Mouse (Mus musculus) gastrocnemius, adult 2 months (tissue): ENCODE data around the gene Procr. TPM values are rescaled to one million over a fixed set of nuclear protein-coding genes. Genes with fewer than 3 reads are reported as not detected.
"Not testable (repeated sequence)": the region's sequence is repeated elsewhere in the genome, so short reads cannot be mapped to it uniquely, and the experiment has no call there.

Experiments
- DNase-seq: peaks from one replicate; pipeline ENCODE4 v3.0.0; 2022
- H3K27ac ChIP-seq: fragments of 200-600 bp; 2 replicates; pipeline ENCODE4 v1.8.1; 2022; ENCODE audit warnings: mild to moderate bottlenecking
- H3K4me3 ChIP-seq: fragments of 200-600 bp; 2 replicates; pipeline ENCODE4 v1.8.1; 2022; ENCODE audit warnings: mild to moderate bottlenecking, moderate library complexity
- CTCF ChIP-seq: fragments of 200-600 bp; IDR thresholded peaks from 2 replicates; pipeline ENCODE4 v1.8.1; 2022; ENCODE audit warnings: antibody characterized with exemption, mild to moderate bottlenecking, moderate library complexity
- intact Hi-C: fragments of 180-260 bp; cut with DNase I; formaldehyde crosslinking; loops from one replicate; pipeline ENCODE4 v1.15.1; 2025
- total RNA-seq, 2 experiments: library from RNA; stranded (reverse); gene quantifications; 2 replicates each; pipeline ENCODE4 v1.2.3; 2021

The Procr gene
- total RNA-seq, 2 experiments from 2014 or later, result 9.9 to 21.3 TPM

DNA sequence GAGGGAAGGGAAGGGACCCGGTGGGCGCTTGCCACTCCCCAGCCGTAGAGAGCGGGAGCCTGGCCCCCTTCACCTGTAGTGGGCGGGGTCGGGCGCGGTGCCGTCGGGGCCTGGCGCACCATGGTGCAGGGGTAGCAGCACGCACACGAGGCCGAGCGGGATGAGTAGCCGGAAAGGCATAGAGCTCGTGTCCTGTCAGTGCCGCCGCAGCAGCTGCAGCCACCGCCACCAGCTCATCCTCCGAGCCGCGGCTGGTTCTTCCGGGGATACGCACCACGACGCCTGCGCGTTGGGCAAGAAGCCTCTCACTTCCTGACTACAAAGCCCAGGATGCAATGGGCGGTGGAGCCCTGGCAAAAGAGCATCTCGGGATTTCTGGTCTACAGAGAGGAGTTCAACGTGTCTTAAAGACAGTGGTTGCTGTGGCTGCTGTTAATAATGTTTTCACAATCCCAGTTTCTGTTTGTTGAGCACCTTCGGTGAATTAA, 21.7 kb upstream of the Procr start, which contains the start of gene Edem2:
TSS of gene Edem2 (minus strand) at position 318 of the 488 bp plus-strand sequence.
- peak within 1 kb of the TSS; percentile 86 for H3K27ac ChIP-seq
- no peak for TF ChIP-seq CTCF
- intact Hi-C loops, result no loop called here
- DNase-seq, result peak; percentile 94
- peak within 1 kb of the TSS; percentile 100 for H3K4me3 ChIP-seq

DNA sequence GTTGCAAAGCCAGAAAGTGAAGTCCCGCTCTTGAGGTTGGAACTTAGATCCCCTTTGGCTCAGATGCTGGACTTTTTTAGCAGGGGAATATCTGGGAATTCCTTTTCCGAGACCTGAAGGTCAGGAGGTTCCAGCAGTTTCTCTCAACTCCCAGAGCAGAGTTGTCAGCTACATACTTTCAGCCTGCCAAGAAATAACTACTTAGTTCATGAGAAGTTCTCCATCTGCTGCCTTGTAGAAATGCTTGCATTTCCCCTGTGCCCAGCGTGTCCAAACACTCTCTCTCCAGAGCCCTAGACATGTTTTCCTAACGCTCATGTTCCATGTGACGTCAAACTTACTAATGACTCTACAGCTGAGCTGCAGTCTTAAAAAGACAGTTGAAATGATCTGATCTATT, 15.8 kb upstream of the Procr start:
- intact Hi-C loops, result no loop called here
- DNase-seq, result no peak
- H3K4me3 ChIP-seq, result no peak overlapping the region
- no peak for TF ChIP-seq CTCF
- H3K27ac ChIP-seq, result peak overlapping the region; percentile 67

DNA sequence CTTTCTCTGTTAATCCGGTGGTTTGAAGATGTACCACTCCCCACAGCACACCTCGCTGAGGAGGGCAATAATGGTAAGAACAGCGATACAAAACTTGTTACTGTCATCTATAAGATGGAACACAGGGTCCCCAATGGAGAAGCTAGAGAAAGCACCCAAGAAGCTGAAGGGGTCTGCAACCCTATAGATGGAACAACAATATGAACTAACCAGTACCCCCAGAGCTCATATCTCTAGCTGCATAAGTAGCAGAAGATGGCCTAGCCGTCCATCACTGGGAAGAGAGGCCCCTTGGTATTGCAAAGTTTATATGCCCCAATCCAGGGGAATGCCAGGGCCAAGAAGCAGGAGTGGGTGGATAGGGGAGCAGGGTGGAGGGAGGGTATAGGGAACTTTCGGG, 15.2 kb upstream of the Procr start, which contains the start of gene Gm17581:
TSS of gene Gm17581 (minus strand) at position 101 of the 400 bp plus-strand sequence.
- DNase-seq, intact Hi-C loops, H3K4me3 ChIP-seq: not testable (repeated sequence)
- H3K27ac ChIP-seq, result peak within 1 kb of the TSS; percentile 67

DNA sequence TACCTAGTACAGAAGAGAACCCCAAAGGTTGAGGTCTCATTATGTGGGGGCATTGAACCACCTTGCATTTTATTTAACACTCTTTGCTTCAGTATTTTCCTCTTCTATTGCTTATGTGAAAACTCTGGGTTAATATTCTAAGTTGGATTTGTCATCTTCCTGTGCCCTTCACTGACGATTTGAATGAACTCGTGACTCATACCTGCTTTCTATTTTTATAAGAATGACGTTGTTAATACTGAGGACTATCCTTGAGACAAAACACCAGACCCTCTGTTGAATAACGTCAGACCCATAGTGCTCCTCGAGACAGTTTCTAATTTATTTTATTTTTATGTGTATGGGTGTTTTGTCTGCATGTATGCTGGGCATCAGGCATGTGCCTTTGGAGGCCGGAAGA, 14.0 kb upstream of the Procr start:
- no peak overlapping the region for H3K27ac ChIP-seq
- intact Hi-C loops, result no loop called here
- H3K4me3 ChIP-seq, result no peak overlapping the region
- no peak for TF ChIP-seq CTCF
- no peak for DNase-seq

DNA sequence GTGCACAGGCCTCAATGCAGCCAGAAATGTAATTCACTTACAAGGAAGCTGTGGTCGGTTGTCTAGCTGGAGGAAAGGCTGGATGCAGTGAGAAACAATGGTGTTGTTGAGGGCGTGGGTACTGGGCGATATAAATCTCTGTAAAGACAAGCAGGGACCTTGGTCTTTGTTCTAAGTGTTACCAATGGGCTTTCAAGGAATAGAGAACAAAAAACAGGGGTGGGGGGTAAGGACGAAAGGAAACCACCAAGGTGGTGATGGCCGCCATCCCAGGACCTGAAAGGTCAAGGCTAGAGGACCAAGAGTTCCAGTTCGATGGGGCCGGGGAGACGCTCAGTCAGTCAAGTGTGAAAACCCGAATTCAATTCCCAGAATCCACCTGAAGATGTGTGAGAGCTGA, 13.1 kb upstream of the Procr start:
- no peak for DNase-seq
- intact Hi-C loops, result no loop called here
- TF ChIP-seq CTCF, result no peak
- no peak overlapping the region for H3K27ac ChIP-seq
- no peak overlapping the region for H3K4me3 ChIP-seq

DNA sequence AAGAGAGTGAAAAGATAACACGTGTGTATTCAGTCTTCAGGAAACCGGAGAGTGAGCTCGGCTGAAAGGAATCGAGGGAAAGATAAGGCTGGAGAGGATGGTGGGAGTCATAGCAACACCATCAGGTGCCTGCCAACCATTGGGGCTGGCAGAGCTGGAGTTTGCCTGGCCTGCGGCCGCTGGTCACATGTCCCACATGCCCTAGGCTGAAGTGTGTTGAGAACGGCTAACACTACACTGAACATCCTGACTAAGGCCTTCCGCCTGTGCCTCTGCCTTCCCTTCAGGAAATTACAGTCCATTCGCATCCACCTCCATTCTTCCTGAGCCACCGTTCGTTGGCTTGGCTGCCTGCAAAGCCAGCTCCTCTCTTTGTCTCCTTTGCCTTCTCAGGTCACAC, 8.7 kb upstream of the Procr start:
- intact Hi-C loops, result no loop called here
- no peak overlapping the region for H3K27ac ChIP-seq

DNA sequence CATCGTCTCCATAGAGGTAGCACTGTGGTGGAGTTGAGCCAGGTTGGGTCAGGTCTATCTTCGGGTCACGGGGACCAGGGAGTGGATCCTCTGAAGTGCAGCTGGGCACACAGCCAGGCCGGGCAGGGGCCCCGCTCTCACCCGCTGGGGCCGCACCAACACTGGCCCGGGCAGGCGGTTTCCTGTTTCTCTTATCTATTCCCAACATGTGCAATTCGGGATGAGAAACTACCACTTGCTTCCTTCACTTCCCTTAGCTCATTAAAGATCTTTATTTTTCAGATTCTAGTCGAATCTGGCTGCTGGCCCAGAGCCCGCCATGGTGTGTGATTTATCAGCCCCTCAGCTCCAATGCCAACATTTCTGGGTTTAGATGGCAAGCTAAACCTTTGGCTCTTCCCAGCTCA, 8.0 kb upstream of the Procr start:
- peak; percentile 22 for DNase-seq
- H3K27ac ChIP-seq, result no peak overlapping the region

More for the DNA sequence above, 8.7 kb upstream of the Procr start:
- no peak for DNase-seq
- no peak for TF ChIP-seq CTCF
- no peak overlapping the region for H3K4me3 ChIP-seq

DNA sequence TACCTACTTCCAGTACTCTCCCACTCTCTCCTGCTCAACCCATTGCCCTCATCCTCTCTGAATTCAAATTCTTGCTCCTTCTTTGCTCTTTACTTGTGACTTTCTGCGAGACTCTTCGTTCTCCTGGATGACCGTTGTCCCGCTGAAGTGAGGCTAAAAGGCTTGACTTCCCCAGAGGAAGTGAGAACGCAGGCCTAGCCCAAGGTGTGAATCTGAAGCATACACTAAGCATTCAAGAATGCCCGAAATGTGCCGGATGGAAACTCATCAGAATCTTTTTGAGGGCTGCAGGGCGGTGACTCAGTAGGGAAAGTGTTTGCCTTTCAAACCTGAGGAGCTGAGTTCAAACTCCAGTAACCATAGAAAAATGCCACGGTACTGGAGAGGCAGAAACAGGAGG, 7.6 kb upstream of the Procr start:
- no peak for DNase-seq
- no peak for TF ChIP-seq CTCF
- intact Hi-C loops, result no loop called here
- Histone ChIP-seq H3K4me3 (no peak overlapping the region), H3K27ac (no peak overlapping the region)

More for the DNA sequence above, 8.0 kb upstream of the Procr start:
- intact Hi-C loops, result no loop called here
- no peak overlapping the region for H3K4me3 ChIP-seq
- no peak for TF ChIP-seq CTCF

DNA sequence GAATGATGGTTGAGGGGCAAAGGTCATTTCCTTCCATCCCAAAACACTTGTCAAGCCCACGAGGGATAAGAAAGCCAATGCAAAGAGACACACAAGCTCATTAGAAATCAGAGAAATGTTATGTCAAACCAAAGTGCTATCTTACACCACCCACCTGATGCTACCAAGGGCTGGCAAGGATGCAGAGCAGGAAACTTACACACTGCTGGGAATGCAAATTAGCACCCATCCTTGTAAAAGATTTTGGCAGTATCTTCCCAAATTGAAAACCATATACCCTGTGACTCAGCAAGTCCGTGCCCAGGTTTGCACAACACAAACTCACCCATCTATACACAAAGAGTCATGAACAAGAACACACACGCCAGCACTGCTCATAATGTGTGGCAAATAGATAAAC, 5.4 kb upstream of the Procr start:
- H3K4me3 ChIP-seq, result no peak overlapping the region
- no peak overlapping the region for H3K27ac ChIP-seq
- intact Hi-C loops, result no loop called here
- no peak for TF ChIP-seq CTCF
- no peak for DNase-seq

DNA sequence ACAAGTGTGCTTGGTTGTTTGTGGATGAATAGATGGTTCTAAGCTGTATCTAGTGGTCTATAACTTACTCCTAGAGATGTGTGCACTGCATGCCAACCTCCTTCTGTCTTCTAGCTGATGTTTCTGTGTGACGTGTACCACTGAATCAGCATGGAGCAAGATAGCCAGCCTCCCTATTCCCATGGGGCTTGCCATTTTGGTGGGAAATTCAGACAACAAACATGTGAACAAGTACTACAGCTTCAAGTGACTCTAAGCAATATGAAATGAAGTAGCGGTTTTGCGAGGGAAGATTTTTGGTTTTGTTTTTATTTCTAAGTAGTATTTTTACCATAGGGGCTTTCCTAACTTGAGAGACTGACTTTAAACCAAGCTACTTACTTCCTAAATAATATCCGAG, 1.5 kb upstream of the Procr start:
- no peak for TF ChIP-seq CTCF
- intact Hi-C loops, result no loop called here
- DNase-seq, result no peak
- Histone ChIP-seq H3K27ac (no peak overlapping the region), H3K4me3 (no peak overlapping the region)

DNA sequence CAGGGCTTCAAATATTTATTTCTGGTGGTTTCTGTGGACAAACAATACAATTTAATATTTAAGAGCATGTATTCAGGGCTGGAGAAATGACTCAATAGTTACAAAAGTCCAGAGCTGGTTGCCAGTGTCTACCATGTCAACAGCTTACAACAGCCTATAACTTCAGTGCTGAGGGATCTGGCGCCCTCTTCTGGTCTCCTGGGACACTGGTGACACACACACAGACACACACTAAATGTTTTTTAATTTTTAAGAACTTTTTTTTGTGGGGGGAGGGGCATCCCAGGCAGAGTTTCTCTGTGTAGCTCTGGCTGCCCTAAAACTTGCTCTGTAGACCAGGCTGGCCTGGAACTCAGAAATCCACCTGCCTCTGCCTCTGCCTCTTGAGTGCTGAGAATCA, 4.8 kb downstream of the Procr start:
- peak; percentile 56 for DNase-seq
- intact Hi-C loops, result no loop called here
- TF ChIP-seq CTCF, result peak; percentile 65
- Histone ChIP-seq H3K4me3 (no peak overlapping the region), H3K27ac (no peak overlapping the region)

DNA sequence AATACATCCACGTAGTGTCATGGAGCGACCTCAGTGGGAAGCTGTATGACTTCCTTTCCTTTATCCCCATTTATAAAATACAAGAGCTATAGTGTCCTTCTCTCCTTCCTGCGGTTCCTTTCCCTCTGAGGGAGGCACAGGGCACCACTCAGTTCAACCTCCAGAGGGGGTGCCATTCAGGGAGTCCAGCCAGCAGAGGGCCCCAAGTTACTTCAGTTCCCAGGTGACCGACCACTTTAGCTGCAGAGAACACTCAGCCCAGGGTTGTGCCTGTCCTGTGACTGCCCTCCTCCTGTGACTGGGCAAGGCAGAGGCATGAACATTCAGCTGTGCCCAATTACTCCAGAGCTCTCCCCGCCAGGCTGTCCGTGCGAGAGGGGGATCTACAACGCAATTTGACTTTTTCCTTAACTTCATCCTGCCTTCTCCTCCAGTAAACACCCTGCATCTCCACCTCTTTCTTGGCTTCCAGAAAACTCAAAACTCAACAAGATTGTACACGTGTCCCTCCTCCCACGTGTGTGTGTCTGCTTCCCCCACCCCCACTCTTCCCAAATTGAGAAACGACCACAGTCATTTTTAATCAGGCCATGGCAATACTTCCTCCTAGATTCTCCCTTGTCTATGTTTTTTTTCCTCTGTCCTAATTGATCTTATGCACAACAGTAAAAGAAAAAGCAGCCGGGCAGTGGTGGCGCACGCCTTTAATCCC, 6.1 kb downstream of the Procr start:
- H3K4me3 ChIP-seq, result no peak overlapping the region
- no peak for DNase-seq
- TF ChIP-seq CTCF, result peak; percentile 18; the same call in 1 of the 2 replicates
- intact Hi-C loops, result no loop called here
- no peak overlapping the region for H3K27ac ChIP-seq

DNA sequence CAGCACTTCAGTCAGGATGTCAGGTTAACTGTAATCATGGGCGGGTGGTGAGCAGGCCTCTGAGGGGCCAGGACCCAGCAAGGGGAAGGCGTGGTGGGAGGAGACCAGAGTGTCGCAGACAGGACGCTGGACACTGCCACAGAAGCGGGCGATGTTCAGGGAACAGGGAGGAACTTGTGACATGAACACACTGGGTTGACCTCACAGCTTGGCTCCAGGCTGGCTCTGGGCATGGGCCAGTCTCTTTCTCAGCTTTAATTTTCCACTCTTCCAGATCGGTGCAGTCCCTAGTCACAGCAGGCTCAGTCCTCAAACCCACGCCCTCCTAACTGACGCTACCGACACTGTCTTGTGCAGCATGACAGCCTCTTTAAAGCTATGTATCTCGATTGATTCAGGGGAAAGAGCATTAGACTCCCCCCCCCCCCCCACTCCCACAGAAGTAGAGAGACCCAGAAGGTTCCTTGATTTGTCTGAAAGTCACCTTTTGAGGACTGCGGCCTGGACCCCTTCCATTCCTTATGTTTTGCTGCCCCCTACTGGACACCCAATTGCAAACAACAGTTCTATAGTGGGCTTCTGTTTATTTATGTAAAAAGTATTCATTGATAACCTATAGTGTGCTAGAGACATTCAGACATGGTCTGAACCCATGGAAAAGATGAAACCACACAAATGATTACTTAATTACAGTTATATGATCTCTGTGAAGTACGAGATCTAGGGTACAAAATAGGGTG, 13.9 kb downstream of the Procr start:
- peak; percentile 76 for TF ChIP-seq CTCF
- DNase-seq, result peak; percentile 68
- Histone ChIP-seq H3K27ac (no peak overlapping the region), H3K4me3 (no peak overlapping the region)
- intact Hi-C loops, result loop anchor here (1.0 to 5.0 kb wide), 3 partner anchors 47 to 92 kb away; no protein-coding TSS in a partner anchor

DNA sequence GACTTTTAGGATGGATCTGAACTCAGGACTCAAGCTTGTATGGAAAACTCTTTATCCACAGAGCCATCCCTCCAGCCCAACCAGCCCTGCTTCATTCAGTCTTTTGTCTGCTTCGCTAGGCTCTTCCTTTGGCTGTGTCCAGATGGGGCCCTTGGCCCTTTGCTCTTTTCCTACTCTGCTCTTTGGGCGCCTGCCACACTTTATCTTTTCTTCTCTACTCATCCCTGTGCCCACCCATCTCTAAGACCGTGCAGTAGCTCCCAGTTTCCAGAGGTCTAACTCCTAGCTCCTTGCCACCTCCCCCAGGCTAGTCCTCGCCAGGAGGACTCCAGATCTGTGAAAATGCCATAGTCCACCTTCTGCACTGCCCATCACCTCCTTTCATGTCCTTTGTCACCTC, 22.7 kb downstream of the Procr start:
- no peak for TF ChIP-seq CTCF
- Histone ChIP-seq H3K4me3 (no peak overlapping the region), H3K27ac (no peak overlapping the region)
- no peak for DNase-seq
- intact Hi-C loops, result no loop called here
